Mouse (Mus musculus): ENCODE results near the gene Nt5c3b. TPM values are rescaled to one million over a fixed set of nuclear protein-coding genes. Genes with fewer than 3 reads are reported as not detected.

Nt5c3b gene
- polyA plus RNA-seq, 1 experiment from 2014 or later = 120 TPM

GRCm38 (mm10) chr11:100397600-100398389, 43.8 kb downstream of the Nt5c3b start, which contains the start of gene Jup:
Gene Jup (minus strand): TSS chr11:100397763.
- Histone ChIP-seq H3K4me2 (ENCODE audit: low read length) (peak within 1 kb of the TSS; percentile 70), H3K27ac (ENCODE audit: low read length) (peak within 1 kb of the TSS; percentile 33), H3K36me3 (ENCODE audit: control insufficient read depth, insufficient read depth) (no peaks in the 10 kb centered on the region), H3K9me3 (ENCODE audit: control insufficient read depth, low read length) (no peaks in the 10 kb centered on the region), H3K4me3 (replicated peaks; ENCODE audit: low read length) (peak within 1 kb of the TSS; percentile 85), H3K9ac (replicated peaks; ENCODE audit: low read depth, low read length) (peak within 1 kb of the TSS; percentile 84), H3K4me1 (replicated peaks; ENCODE audit: control insufficient read depth, insufficient read depth, low read length) (peaks cover 25% of the 10 kb centered on the region), H3K27me3 (replicated peaks; ENCODE audit: control insufficient read depth, insufficient read depth, low read length) (peaks cover 6% of the 10 kb centered on the region; the same call in 1 of the 2 replicates)
- WGBS = under 1% methylated on average over 37 of the region's 37 CpGs
- peak; percentile 99 for ATAC-seq

DNA sequence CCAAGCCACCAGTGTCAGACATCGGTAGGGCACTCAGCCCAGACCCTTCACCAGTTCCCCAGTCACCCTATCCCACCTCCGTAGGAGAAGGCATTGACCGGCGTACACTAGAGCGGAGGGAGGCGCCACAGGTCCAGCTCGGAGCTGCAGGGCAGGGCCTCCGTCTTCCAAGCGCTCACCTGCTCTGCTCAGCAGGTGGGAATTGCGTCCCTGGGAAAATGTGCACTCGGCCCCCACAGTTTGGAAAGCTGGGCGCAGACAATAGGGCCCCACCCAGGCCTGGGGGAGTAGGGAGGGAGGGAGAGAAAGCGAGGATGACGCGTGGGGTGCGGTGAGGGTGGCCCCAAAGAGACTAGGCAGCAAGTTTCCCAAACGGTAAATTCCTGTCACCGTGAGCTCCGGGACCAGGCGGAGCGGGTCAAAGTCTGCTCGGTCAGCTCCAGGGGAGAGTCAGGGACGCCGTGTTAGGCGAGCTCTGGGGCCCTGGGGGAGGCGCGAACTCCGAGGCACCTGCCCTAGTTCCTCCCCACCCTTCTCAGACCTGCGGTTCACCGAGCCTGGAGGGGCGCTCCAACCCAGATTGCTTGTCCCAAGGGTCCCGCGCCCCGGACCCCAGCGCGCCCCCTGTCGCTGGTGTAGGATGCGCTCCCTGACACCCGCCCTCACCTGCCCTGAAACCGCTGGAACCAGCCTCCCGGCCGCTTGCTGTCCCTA, 44.6 kb downstream of the Nt5c3b start:
- Histone ChIP-seq H3K27ac (ENCODE audit: low read length) (peak overlapping the region; percentile 30), H3K36me3 (ENCODE audit: control insufficient read depth, insufficient read depth) (no peaks in the 10 kb centered on the region), H3K27me3 (replicated peaks; ENCODE audit: control insufficient read depth, insufficient read depth, low read length) (peaks cover 6% of the 10 kb centered on the region; the same call in 1 of the 2 replicates), H3K4me2 (ENCODE audit: low read length) (peak overlapping the region; percentile 70), H3K4me1 (replicated peaks; ENCODE audit: control insufficient read depth, insufficient read depth, low read length) (peaks cover 22% of the 10 kb centered on the region), H3K4me3 (replicated peaks; ENCODE audit: low read length) (peak overlapping the region; percentile 85), H3K9ac (replicated peaks; ENCODE audit: low read depth, low read length) (peak overlapping the region; percentile 84), H3K9me3 (ENCODE audit: control insufficient read depth, low read length) (no peaks in the 10 kb centered on the region)
- WGBS = 2% methylated on average over 41 of the region's 42 CpGs
- peak; percentile 27 for ATAC-seq

DNA sequence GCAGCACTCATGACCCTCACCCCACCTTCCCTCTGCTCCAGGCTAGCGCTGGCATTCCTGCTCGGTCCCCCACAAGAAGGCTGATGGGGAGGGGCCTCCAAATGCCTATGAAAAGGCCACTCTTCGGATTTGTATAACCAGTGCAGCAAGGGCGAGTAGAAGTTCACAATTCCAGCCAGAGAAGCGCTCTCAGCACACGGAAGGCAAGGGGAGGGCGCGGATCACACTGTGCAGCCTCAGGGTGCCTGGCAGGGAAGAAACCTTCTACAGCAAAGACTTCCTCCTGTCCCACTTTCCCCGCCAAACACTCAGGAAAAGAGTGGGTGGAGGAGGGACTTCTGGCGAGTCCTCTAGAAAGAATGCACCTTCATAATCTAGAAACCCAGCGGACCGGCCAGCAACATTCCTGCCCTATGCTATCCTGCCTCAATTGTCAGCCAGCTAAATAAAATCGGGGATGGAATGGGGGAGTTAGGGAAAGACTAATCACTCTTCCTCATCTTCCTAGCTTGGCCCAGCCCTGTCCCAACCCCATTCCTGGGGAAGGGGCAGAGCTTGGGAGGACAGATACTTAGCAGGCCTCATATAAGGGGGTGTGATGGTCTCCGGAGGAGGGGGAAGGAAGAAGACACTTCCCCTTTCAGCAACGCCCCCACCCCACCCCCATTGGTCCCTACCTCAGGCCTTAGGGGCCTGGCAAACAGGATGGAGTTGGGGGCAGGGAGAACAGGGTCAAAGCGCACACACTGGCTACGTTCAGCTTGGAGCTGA, 45.6 kb downstream of the Nt5c3b start:
- Histone ChIP-seq H3K27me3 (replicated peaks; ENCODE audit: control insufficient read depth, insufficient read depth, low read length) (peaks cover 4% of the 10 kb centered on the region; the same call in 1 of the 2 replicates), H3K9me3 (ENCODE audit: control insufficient read depth, low read length) (no peaks in the 10 kb centered on the region), H3K36me3 (ENCODE audit: control insufficient read depth, insufficient read depth) (no peaks in the 10 kb centered on the region), H3K4me2 (ENCODE audit: low read length) (peak overlapping the region; percentile 70), H3K4me1 (replicated peaks; ENCODE audit: control insufficient read depth, insufficient read depth, low read length) (peaks cover 22% of the 10 kb centered on the region), H3K4me3 (replicated peaks; ENCODE audit: low read length) (peak overlapping the region; percentile 85), H3K9ac (replicated peaks; ENCODE audit: low read depth, low read length) (peak overlapping the region; percentile 12; the same call in 1 of the 2 replicates), H3K27ac (ENCODE audit: low read length) (no peak overlapping the region)
- ATAC-seq = no peak
- 27% methylated on average over 17 of the region's 17 CpGs for WGBS

- Histone ChIP-seq H3K27ac (ENCODE audit: low read length) (no peak overlapping the region), H3K36me3 (ENCODE audit: control insufficient read depth, insufficient read depth) (no peaks in the 10 kb centered on the region), H3K9ac (replicated peaks; ENCODE audit: low read depth, low read length) (no peak overlapping the region), H3K9me3 (ENCODE audit: control insufficient read depth, low read length) (no peaks in the 10 kb centered on the region), H3K4me2 (ENCODE audit: low read length) (peak overlapping the region; percentile 70), H3K4me3 (replicated peaks; ENCODE audit: low read length) (peak overlapping the region; percentile 85), H3K27me3 (replicated peaks; ENCODE audit: control insufficient read depth, insufficient read depth, low read length) (0 out of 2 replicates have a peak, but pooled peaks cover 4% of the 10 kb centered on the region), H3K4me1 (replicated peaks; ENCODE audit: control insufficient read depth, insufficient read depth, low read length) (peaks cover 22% of the 10 kb centered on the region)
- 42% methylated on average over 11 of the region's 11 CpGs for WGBS
- no peak for ATAC-seq
These were observed 46.4 kb downstream of the Nt5c3b start for GRCm38 (mm10) chr11:100395200-100395599.

DNA sequence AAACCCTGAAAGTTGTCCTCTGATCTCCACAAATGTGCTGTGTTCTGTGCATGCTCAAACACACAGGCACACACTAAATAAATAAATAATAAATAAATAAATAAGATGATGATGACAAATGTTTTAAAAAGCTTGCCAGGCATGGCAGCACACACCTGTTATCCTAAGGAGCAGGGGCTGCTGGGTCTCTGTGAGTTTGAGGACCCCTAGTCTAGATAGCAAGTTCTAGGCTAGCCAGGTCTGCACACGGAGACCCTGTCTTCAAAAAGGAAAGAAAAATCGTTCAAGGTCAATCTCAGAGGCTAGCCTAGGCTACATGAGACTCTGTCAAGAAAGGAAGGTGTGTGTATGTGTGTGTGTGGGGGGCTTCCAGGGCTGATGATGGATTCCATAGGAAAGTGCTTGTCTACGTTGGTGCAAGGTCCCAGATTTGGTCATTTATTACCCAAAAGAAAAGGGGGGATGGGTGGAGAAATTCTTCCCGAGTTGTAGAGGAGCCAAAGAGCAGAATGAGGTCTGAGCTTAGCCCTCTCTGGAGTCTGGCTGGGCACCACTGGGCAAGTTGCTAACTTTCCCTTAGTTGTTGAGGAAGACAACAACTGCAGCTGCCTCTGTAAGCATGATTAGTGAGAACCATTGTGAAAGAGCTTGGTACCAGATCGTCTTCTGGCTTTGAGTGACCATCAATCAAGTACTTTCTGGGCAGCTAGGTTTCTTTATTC, 47.1 kb downstream of the Nt5c3b start:
- ATAC-seq = no peak
- no peak overlapping the region for H3K4me2 ChIP-seq (ENCODE audit: low read length)
- H3K27me3 ChIP-seq (replicated peaks; ENCODE audit: control insufficient read depth, insufficient read depth, low read length) = 0 out of 2 replicates have a peak, but pooled peaks cover 4% of the 10 kb centered on the region
- no peaks in the 10 kb centered on the region for H3K9me3 ChIP-seq (ENCODE audit: control insufficient read depth, low read length)
- no peak overlapping the region for H3K27ac ChIP-seq (ENCODE audit: low read length)
- no peak overlapping the region for H3K9ac ChIP-seq (replicated peaks; ENCODE audit: low read depth, low read length)
- 65% methylated on average over 5 of the region's 5 CpGs for WGBS
- H3K36me3 ChIP-seq (ENCODE audit: control insufficient read depth, insufficient read depth) = no peaks in the 10 kb centered on the region
- no peak overlapping the region for H3K4me3 ChIP-seq (replicated peaks; ENCODE audit: low read length)
- peaks cover 22% of the 10 kb centered on the region for H3K4me1 ChIP-seq (replicated peaks; ENCODE audit: control insufficient read depth, insufficient read depth, low read length)

- Histone ChIP-seq H3K4me2 (ENCODE audit: low read length) (no peak overlapping the region), H3K27ac (ENCODE audit: low read length) (no peak overlapping the region), H3K27me3 (replicated peaks; ENCODE audit: control insufficient read depth, insufficient read depth, low read length) (0 out of 2 replicates have a peak, but pooled peaks cover 4% of the 10 kb centered on the region), H3K4me1 (replicated peaks; ENCODE audit: control insufficient read depth, insufficient read depth, low read length) (peaks cover 22% of the 10 kb centered on the region), H3K9me3 (ENCODE audit: control insufficient read depth, low read length) (no peaks in the 10 kb centered on the region), H3K9ac (replicated peaks; ENCODE audit: low read depth, low read length) (no peak overlapping the region), H3K36me3 (ENCODE audit: control insufficient read depth, insufficient read depth) (no peaks in the 10 kb centered on the region), H3K4me3 (replicated peaks; ENCODE audit: low read length) (no peak overlapping the region)
- no peak for ATAC-seq
- 84% methylated on average over 7 of the region's 7 CpGs for WGBS
These were observed 47.9 kb downstream of the Nt5c3b start for GRCm38 (mm10) chr11:100393733-100394132.

DNA sequence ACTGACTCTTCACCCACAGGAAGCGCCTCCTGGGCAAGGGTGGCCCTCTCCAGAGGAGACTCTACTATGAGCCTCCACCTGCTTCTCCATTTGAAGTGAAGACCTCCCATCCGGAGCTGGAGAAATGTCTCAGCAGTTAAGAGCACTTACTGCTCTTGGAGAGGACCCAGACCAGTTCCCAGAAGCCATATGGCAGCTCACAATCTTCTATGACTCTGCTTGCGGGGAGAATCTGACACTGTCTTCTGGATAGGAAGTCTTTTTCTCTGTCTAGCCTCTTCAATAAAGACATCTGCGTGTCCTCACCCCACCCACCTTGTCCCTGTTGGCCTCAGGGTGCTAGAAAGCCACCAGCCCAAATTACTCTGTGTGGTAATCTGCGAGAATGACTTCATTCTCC, 48.6 kb downstream of the Nt5c3b start:
- ATAC-seq = no peak
- Histone ChIP-seq H3K4me1 (replicated peaks; ENCODE audit: control insufficient read depth, insufficient read depth, low read length) (peaks cover 25% of the 10 kb centered on the region), H3K4me2 (ENCODE audit: low read length) (no peak overlapping the region), H3K9me3 (ENCODE audit: control insufficient read depth, low read length) (no peaks in the 10 kb centered on the region), H3K27ac (ENCODE audit: low read length) (no peak overlapping the region), H3K4me3 (replicated peaks; ENCODE audit: low read length) (no peak overlapping the region), H3K27me3 (replicated peaks; ENCODE audit: control insufficient read depth, insufficient read depth, low read length) (0 out of 2 replicates have a peak, but pooled peaks cover 4% of the 10 kb centered on the region), H3K9ac (replicated peaks; ENCODE audit: low read depth, low read length) (no peak overlapping the region), H3K36me3 (ENCODE audit: control insufficient read depth, insufficient read depth) (no peaks in the 10 kb centered on the region)
- WGBS = 80% methylated on average over 5 of the region's 5 CpGs

- Histone ChIP-seq H3K4me2 (ENCODE audit: low read length) (no peak overlapping the region), H3K9ac (replicated peaks; ENCODE audit: low read depth, low read length) (no peak overlapping the region), H3K27me3 (replicated peaks; ENCODE audit: control insufficient read depth, insufficient read depth, low read length) (0 out of 2 replicates have a peak, but pooled peaks cover 4% of the 10 kb centered on the region), H3K4me1 (replicated peaks; ENCODE audit: control insufficient read depth, insufficient read depth, low read length) (peaks cover 24% of the 10 kb centered on the region), H3K9me3 (ENCODE audit: control insufficient read depth, low read length) (no peaks in the 10 kb centered on the region), H3K4me3 (replicated peaks; ENCODE audit: low read length) (no peak overlapping the region), H3K36me3 (ENCODE audit: control insufficient read depth, insufficient read depth) (no peaks in the 10 kb centered on the region), H3K27ac (ENCODE audit: low read length) (no peak overlapping the region)
- WGBS = 59% methylated on average over 7 of the region's 7 CpGs
- no peak for ATAC-seq
These were observed 49.7 kb downstream of the Nt5c3b start for GRCm38 (mm10) chr11:100391884-100392345.
